Mouse (Mus musculus): ENCODE results near the gene Gm3015. TPM values are rescaled to one million over a fixed set of nuclear protein-coding genes. Genes with fewer than 3 reads are reported as not detected.
"Not testable (repeated sequence)": the region's sequence is repeated elsewhere in the genome, so short reads cannot be mapped to it uniquely, and the experiment has no call there.

The Gm3015 gene
- not detected in 2 replicates for polyA plus RNA-seq (2011; ENCODE audit: insufficient read depth, insufficient read length, low read depth, missing spikeins)

DNA sequence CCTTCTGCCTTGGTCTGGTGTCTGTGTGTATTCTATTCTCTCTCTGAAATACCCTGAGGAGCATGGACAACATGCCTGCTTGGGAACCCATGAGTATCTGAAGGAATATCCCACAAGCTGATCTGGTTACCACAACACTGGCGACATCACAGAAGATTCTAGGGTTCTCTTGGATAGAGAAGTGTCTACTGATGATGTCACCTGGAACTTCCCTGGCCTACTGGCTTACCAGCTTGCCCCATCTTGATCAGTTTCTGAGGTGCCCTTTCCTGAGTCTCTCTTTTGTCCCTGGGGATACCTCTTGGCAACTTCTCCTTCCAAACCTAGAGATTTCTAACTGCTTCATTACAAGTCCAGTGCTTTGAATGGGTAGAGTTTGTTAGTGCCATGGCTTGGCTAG is at the start of gene Gm3015:
Gm3015 (minus strand) TSS at position 101 of the 400 bp plus-strand sequence.
- H3K9me3 ChIP-seq (replicated peaks; ENCODE audit: control insufficient read depth, insufficient read depth, low read length, poor library complexity, severe bottlenecking); H3K27me3 ChIP-seq (ENCODE audit: control insufficient read depth, insufficient read depth, low read length, poor library complexity, severe bottlenecking); H3K36me3 ChIP-seq (ENCODE audit: control insufficient read depth, insufficient read depth, low read length, poor library complexity, severe bottlenecking); H3K27ac ChIP-seq (ENCODE audit: insufficient read depth, low read length); H3K9ac ChIP-seq (ENCODE audit: low read depth, poor library complexity, severe bottlenecking); H3K4me3 ChIP-seq (ENCODE audit: low read depth, low read length); H3K4me1 ChIP-seq (ENCODE audit: control insufficient read depth, insufficient read depth, low read length): not testable (repeated sequence)

GRCm38 (mm10) chr14:42797887-42798286 is 29.3 kb upstream of the Gm3015 start, which contains the start of gene Gm10377:
TSS of gene Gm10377 (minus strand) at chr14:42797987.
- H3K9me3 ChIP-seq (replicated peaks; ENCODE audit: control insufficient read depth, insufficient read depth, low read length, poor library complexity, severe bottlenecking); H3K36me3 ChIP-seq (ENCODE audit: control insufficient read depth, insufficient read depth, low read length, poor library complexity, severe bottlenecking); H3K4me1 ChIP-seq (ENCODE audit: control insufficient read depth, insufficient read depth, low read length): not testable (repeated sequence)

More at GRCm38 (mm10) chr14:42797887-42798286, 29.3 kb upstream of the Gm3015 start, which contains the start of gene Gm10377:
- H3K27me3 ChIP-seq (ENCODE audit: control insufficient read depth, insufficient read depth, low read length, poor library complexity, severe bottlenecking); H3K4me3 ChIP-seq (ENCODE audit: low read depth, low read length); H3K27ac ChIP-seq (ENCODE audit: insufficient read depth, low read length); H3K9ac ChIP-seq (ENCODE audit: low read depth, poor library complexity, severe bottlenecking): not testable (repeated sequence)

Other genes with a start within 250 kb of the Gm3015 start
- gene Gm8024, start 244.5 kb downstream of the Gm3015 start, polyA plus RNA-seq (2011; ENCODE audit: insufficient read depth, insufficient read length, low read depth, missing spikeins): not detected in 2 replicates
- gene Gm17124, start 168.9 kb downstream of the Gm3015 start, polyA plus RNA-seq (2011; ENCODE audit: insufficient read depth, insufficient read length, low read depth, missing spikeins): not detected in 2 replicates
- not detected in 2 replicates for gene Gm3633, start 126.9 kb downstream of the Gm3015 start, polyA plus RNA-seq (2011; ENCODE audit: insufficient read depth, insufficient read length, low read depth, missing spikeins)
- gene Gm10378, start 112.9 kb downstream of the Gm3015 start, polyA plus RNA-seq (2011; ENCODE audit: insufficient read depth, insufficient read length, low read depth, missing spikeins): not detected in 2 replicates
- gene Gm10377, start 29.2 kb upstream of the Gm3015 start, polyA plus RNA-seq (2011; ENCODE audit: insufficient read depth, insufficient read length, low read depth, missing spikeins): not detected in 2 replicates
- not detected in 2 replicates for gene Gm21977, start 84.7 kb upstream of the Gm3015 start, polyA plus RNA-seq (2011; ENCODE audit: insufficient read depth, insufficient read length, low read depth, missing spikeins)
- not detected in 2 replicates for gene Gm8082, start 224.8 kb upstream of the Gm3015 start, polyA plus RNA-seq (2011; ENCODE audit: insufficient read depth, insufficient read length, low read depth, missing spikeins)
- not detected in 2 replicates for gene Gm10376, start 246.8 kb upstream of the Gm3015 start, polyA plus RNA-seq (2011; ENCODE audit: insufficient read depth, insufficient read length, low read depth, missing spikeins)